Mouse (Mus musculus) midbrain, embryonic 10.5 days (tissue): Measurements from ENCODE around the gene Ankrd13b. TPM values are rescaled to one million over a fixed set of nuclear protein-coding genes. Genes with fewer than 3 reads are reported as not detected.

Experiments
- DNase-seq: peaks from one replicate; pipeline ENCODE4 v3.0.0-alpha.2; 2017; ENCODE audit warnings: low spot score
- H3K27ac ChIP-seq: fragments of 300-500 bp; sonication (generic); replicated peaks from 2 replicates; pipeline ENCODE4 v1.5.1; 2016; ENCODE audit warnings: mild to moderate bottlenecking
- H3K27me3 ChIP-seq: fragments of 300-500 bp; sonication (generic); 2 replicates; pipeline ENCODE4 v1.6.1; 2016; ENCODE audit warnings: low read depth, mild to moderate bottlenecking; ENCODE audit not compliant: poor library complexity, severe bottlenecking
- H3K36me3 ChIP-seq: fragments of 300-500 bp; sonication (generic); 2 replicates; pipeline ENCODE4 v1.6.1; 2016; ENCODE audit warnings: mild to moderate bottlenecking, moderate library complexity
- H3K4me1 ChIP-seq: fragments of 300-500 bp; sonication (generic); 2 replicates; pipeline ENCODE4 v1.6.1; 2016
- H3K4me3 ChIP-seq: fragments of 300-500 bp; sonication (generic); 2 replicates; pipeline ENCODE4 v1.5.1; 2016; ENCODE audit warnings: mild to moderate bottlenecking, moderate library complexity
- H3K9me3 ChIP-seq: fragments of 300-500 bp; sonication (generic); replicated peaks from 2 replicates; pipeline ENCODE4 v1.6.1; 2016; ENCODE audit warnings: mild to moderate bottlenecking
- WGBS: fragments of 180-500 bp; shearing (Covaris S2); methylation state at CpG from one replicate; pipeline ENCODE4 v1.1.7; 2016; 5-methylcytosine and 5-hydroxymethylcytosine counted together
- polyA plus RNA-seq: library from polyadenylated mRNA; unstranded; fragments of >200 nt; fragmentation: Nextera tagmentation; extraction: Ambion mirVana; gene quantifications from 2 replicates; pipeline ENCODE4 v1.2.1, GENCODE M21; 2016

Ankrd13b gene
- polyA plus RNA-seq, 1 experiment from 2014 or later, result 7.4 TPM

GRCm38 (mm10) chr11:77515637-77516552, 26.4 kb upstream of the Ankrd13b start, which contains the start of gene Trp53i13:
Gene Trp53i13, minus strand, starts transcription at chr11:77515980.
- H3K9me3 ChIP-seq, result no peaks in the 10 kb centered on the region
- peaks cover 88% of the 10 kb centered on the region for H3K4me1 ChIP-seq
- peak within 1 kb of the TSS; percentile 83 for H3K27ac ChIP-seq
- H3K4me3 ChIP-seq, result peak within 1 kb of the TSS; percentile 70
- no peaks in the 10 kb centered on the region for H3K36me3 ChIP-seq
- WGBS, result 7% methylated on average over 39 of the region's 39 CpGs
- DNase-seq, result no peak
- peaks cover 55% of the 10 kb centered on the region for H3K27me3 ChIP-seq

- H3K36me3 ChIP-seq, result 0 out of 2 replicates have a peak, but pooled peaks cover 4% of the 10 kb centered on the region
- peaks cover 79% of the 10 kb centered on the region for H3K4me1 ChIP-seq
- H3K4me3 ChIP-seq, result peak within 1 kb of the TSS; percentile 70
- under 1% methylated on average over 69 of the region's 72 CpGs for WGBS
- peak; percentile 90 for DNase-seq
- H3K27me3 ChIP-seq, result peaks cover 59% of the 10 kb centered on the region
- H3K9me3 ChIP-seq, result no peaks in the 10 kb centered on the region
- peak within 1 kb of the TSS; percentile 83 for H3K27ac ChIP-seq
These were observed 25.6 kb upstream of the Ankrd13b start, which contains the start of gene Abhd15 for GRCm38 (mm10) chr11:77514832-77515636. Gene Abhd15, plus strand, starts transcription at chr11:77515121.

- H3K27me3 ChIP-seq, result peaks cover 66% of the 10 kb centered on the region
- peak overlapping the region; percentile 70 for H3K4me3 ChIP-seq
- H3K9me3 ChIP-seq, result no peaks in the 10 kb centered on the region
- H3K36me3 ChIP-seq, result peaks cover 11% of the 10 kb centered on the region; the same call in 1 of the 2 replicates
- H3K27ac ChIP-seq, result peak overlapping the region; percentile 83
- H3K4me1 ChIP-seq, result peaks cover 72% of the 10 kb centered on the region
- WGBS, result 2% methylated on average over 19 of the region's 19 CpGs
- no peak for DNase-seq
These were observed 24.9 kb upstream of the Ankrd13b start for GRCm38 (mm10) chr11:77514281-77514831.

GRCm38 (mm10) chr11:77513811-77514170, 24.3 kb upstream of the Ankrd13b start:
- H3K9me3 ChIP-seq, result no peaks in the 10 kb centered on the region
- DNase-seq, result no peak
- peaks cover 70% of the 10 kb centered on the region for H3K4me1 ChIP-seq
- H3K27ac ChIP-seq, result peak overlapping the region; percentile 85
- 2% methylated on average over 10 of the region's 10 CpGs for WGBS
- H3K4me3 ChIP-seq, result peak overlapping the region; percentile 70
- peaks cover 16% of the 10 kb centered on the region for H3K36me3 ChIP-seq
- peaks cover 67% of the 10 kb centered on the region for H3K27me3 ChIP-seq

- WGBS, result under 1% methylated on average over 70 of the region's 84 CpGs
- peak; percentile 94 for DNase-seq
- peak overlapping the region; percentile 85 for H3K27ac ChIP-seq
- peaks cover 67% of the 10 kb centered on the region for H3K27me3 ChIP-seq
- H3K9me3 ChIP-seq, result no peaks in the 10 kb centered on the region
- H3K4me1 ChIP-seq, result peaks cover 70% of the 10 kb centered on the region
- H3K4me3 ChIP-seq, result peak overlapping the region; percentile 70
- peaks cover 22% of the 10 kb centered on the region for H3K36me3 ChIP-seq
These were observed 23.7 kb upstream of the Ankrd13b start for GRCm38 (mm10) chr11:77512891-77513810.

GRCm38 (mm10) chr11:77511336-77511735, 21.9 kb upstream of the Ankrd13b start:
- H3K27me3 ChIP-seq, result peaks cover 48% of the 10 kb centered on the region
- peaks cover 40% of the 10 kb centered on the region for H3K36me3 ChIP-seq
- H3K4me1 ChIP-seq, result peaks cover 63% of the 10 kb centered on the region
- H3K4me3 ChIP-seq, result no peak overlapping the region
- no peak overlapping the region for H3K27ac ChIP-seq
- no peak for DNase-seq
- WGBS, result 84% methylated on average over 5 of the region's 5 CpGs
- H3K9me3 ChIP-seq, result no peaks in the 10 kb centered on the region

- H3K4me3 ChIP-seq, result peak overlapping the region; percentile 53
- H3K4me1 ChIP-seq, result peaks cover 33% of the 10 kb centered on the region
- no peaks in the 10 kb centered on the region for H3K9me3 ChIP-seq
- H3K27ac ChIP-seq, result peak overlapping the region; percentile 70
- peak; percentile 79 for DNase-seq
- WGBS, result 21% methylated on average over 49 of the region's 49 CpGs
- H3K27me3 ChIP-seq, result peaks cover 22% of the 10 kb centered on the region
- peaks cover 70% of the 10 kb centered on the region for H3K36me3 ChIP-seq
These were observed 18.9 kb upstream of the Ankrd13b start for GRCm38 (mm10) chr11:77508068-77509021.

GRCm38 (mm10) chr11:77507426-77507825, 17.9 kb upstream of the Ankrd13b start:
- H3K9me3 ChIP-seq, result no peaks in the 10 kb centered on the region
- peak overlapping the region; percentile 53; the same call in 1 of the 2 replicates for H3K4me3 ChIP-seq
- H3K27ac ChIP-seq, result no peak overlapping the region
- H3K4me1 ChIP-seq, result peaks cover 25% of the 10 kb centered on the region
- peaks cover 79% of the 10 kb centered on the region for H3K36me3 ChIP-seq
- peaks cover 22% of the 10 kb centered on the region for H3K27me3 ChIP-seq
- DNase-seq, result no peak
- WGBS, result 77% methylated on average over 4 of the region's 4 CpGs

- DNase-seq, result no peak
- Histone ChIP-seq H3K9me3 (no peaks in the 10 kb centered on the region), H3K4me3 (no peak overlapping the region), H3K27me3 (peaks cover 22% of the 10 kb centered on the region), H3K27ac (no peak overlapping the region), H3K4me1 (peaks cover 21% of the 10 kb centered on the region), H3K36me3 (peaks cover 84% of the 10 kb centered on the region)
- 82% methylated on average over 6 of the region's 6 CpGs for WGBS
These were observed 17.5 kb upstream of the Ankrd13b start for GRCm38 (mm10) chr11:77506941-77507340.

- Histone ChIP-seq H3K36me3 (peaks cover 91% of the 10 kb centered on the region), H3K9me3 (no peaks in the 10 kb centered on the region), H3K4me1 (peaks cover 21% of the 10 kb centered on the region), H3K27ac (no peak overlapping the region), H3K4me3 (no peak overlapping the region), H3K27me3 (peaks cover 22% of the 10 kb centered on the region)
- 85% methylated on average over 14 of the region's 14 CpGs for WGBS
- no peak for DNase-seq
These were observed 16.8 kb upstream of the Ankrd13b start for GRCm38 (mm10) chr11:77506273-77506672.
